Mouse (Mus musculus): ENCODE measurements at regions not wholly inside any gene's neighbourhood (a gene's known extent, or its start where the extent isn't known, plus 50 kb on each side); places are given as distances from the start of the nearest gene placed in this dataset.

- in situ Hi-C loops (cut with MboI, MseI): loop anchor here (25.0 kb wide), 1 partner anchor 297 kb away; no protein-coding TSS in a partner anchor
Observed at GRCm38 (mm10) chr13:102634236-102634957, 59.0 kb upstream of the Cd180 start.

- in situ Hi-C loops (cut with MboI, MseI): loop anchor here (25.0 kb wide), 1 partner anchor 299 kb away; no protein-coding TSS in a partner anchor
Observed at GRCm38 (mm10) chr13:102636032-102636431, 57.3 kb upstream of the Cd180 start.

GRCm38 (mm10) chr13:102637059-102637458 lies 56.3 kb upstream of the Cd180 start:
- in situ Hi-C loops (cut with MboI, MseI): loop anchor here (25.0 kb wide), 1 partner anchor 300 kb away; no protein-coding TSS in a partner anchor

- in situ Hi-C loops (cut with MboI, MseI): loop anchor here (10.0 to 25.0 kb wide), 2 partner anchors 302 to 905 kb away; no protein-coding TSS in a partner anchor
Observed at GRCm38 (mm10) chr13:102639651-102640050, 53.7 kb upstream of the Cd180 start.

- in situ Hi-C loops (cut with MboI, MseI): loop anchor here (10.0 to 25.0 kb wide), 2 partner anchors 303 to 905 kb away; no protein-coding TSS in a partner anchor
Observed at GRCm38 (mm10) chr13:102640171-102640570, 53.2 kb upstream of the Cd180 start.

Data from T-helper 2 cell (primary cell).